Mouse (Mus musculus) liver, postnatal 0 days (tissue): ENCODE data around the gene Ano2.

Experiments used
- CTCF ChIP-seq: sonication (generic); IDR thresholded peaks from 2 replicates; pipeline ENCODE4 v1.5.1; 2016; ENCODE audit warnings: antibody characterized with exemption, low read depth
- EP300 ChIP-seq: IDR thresholded peaks from 2 replicates; pipeline ENCODE4 v1.6.1; 2016; ENCODE audit warnings: antibody characterized with exemption, low read depth, mild to moderate bottlenecking

DNA sequence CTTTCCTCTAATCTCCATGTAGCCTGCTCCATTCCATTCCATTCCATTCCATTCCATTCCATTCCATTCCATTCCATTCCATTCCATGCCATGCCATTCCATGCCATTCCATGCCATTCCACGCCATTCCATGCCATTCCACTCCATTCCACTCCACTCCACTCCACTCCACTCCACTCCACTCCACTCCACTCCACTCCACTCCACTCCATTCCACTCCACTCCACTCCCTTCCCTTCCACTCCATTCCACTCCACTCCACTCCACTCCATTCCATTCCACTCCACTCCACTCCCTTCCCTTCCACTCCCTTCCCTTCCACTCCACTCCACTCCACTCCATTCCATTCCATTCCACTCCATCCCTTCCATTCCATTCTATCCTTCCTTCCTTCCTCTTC is 186.7 kb downstream of the Ano2 start:
- TF ChIP-seq EP300 (no peak), CTCF (no peak)
